Mouse (Mus musculus) C2C12 (cell line): ENCODE results near the gene Ikzf3. TPM values are rescaled to one million over a fixed set of nuclear protein-coding genes. Genes with fewer than 3 reads are reported as not detected.

Experiments used
- H3K27me3 ChIP-seq: one replicate; pipeline ENCODE4 v1.6.1; 2011; ENCODE audit not compliant: control insufficient read depth, insufficient read depth, insufficient read length
- H3K36me3 ChIP-seq: one replicate; pipeline ENCODE4 v1.6.1; 2011; ENCODE audit not compliant: control insufficient read depth, insufficient read depth
- H3K4me3 ChIP-seq: one replicate; pipeline ENCODE4 v1.5.1; 2011; ENCODE audit warnings: mild to moderate bottlenecking, control low read depth; ENCODE audit not compliant: poor library complexity, insufficient read depth, severe bottlenecking
- H3K79me2 ChIP-seq: one replicate; pipeline ENCODE4 v1.6.1; 2011; ENCODE audit not compliant: control insufficient read depth, insufficient read depth
- H3K79me3 ChIP-seq: one replicate; pipeline ENCODE4 v1.6.1; 2011; ENCODE audit warnings: low read depth, control low read depth
- H3ac ChIP-seq: one replicate; pipeline ENCODE3; 2011; ENCODE audit warnings: low read depth; ENCODE audit not compliant: control insufficient read depth, insufficient read length
- CEBPB ChIP-seq: IDR thresholded peaks from one replicate; pipeline ENCODE4 v1.6.1; 2011; ENCODE audit warnings: low read depth, mild to moderate bottlenecking, control low read depth, moderate library complexity
- CTCF ChIP-seq: IDR thresholded peaks from one replicate; pipeline ENCODE4 v1.5.1; 2011; ENCODE audit not compliant: control insufficient read depth, insufficient read depth, insufficient read length
- FOSL1 ChIP-seq: IDR thresholded peaks from one replicate; pipeline ENCODE4 v1.8.0; 2011; ENCODE audit warnings: mild to moderate bottlenecking, low read length; ENCODE audit not compliant: poor library complexity, insufficient read depth, severe bottlenecking
- MAX ChIP-seq: IDR thresholded peaks from one replicate; pipeline ENCODE4 v1.6.1; 2011; ENCODE audit warnings: mild to moderate bottlenecking, control low read depth
- MYOD1 ChIP-seq: IDR thresholded peaks from one replicate; pipeline ENCODE4 v1.6.1; 2011; ENCODE audit warnings: low read depth; ENCODE audit not compliant: control insufficient read depth, insufficient read length
- MYOG ChIP-seq: IDR thresholded peaks from one replicate; pipeline ENCODE4 v1.6.1; 2011; ENCODE audit not compliant: control insufficient read depth, insufficient read length; ENCODE audit errors: extremely low read depth
- USF1 ChIP-seq: IDR thresholded peaks from one replicate; pipeline ENCODE4 v1.6.1; 2011; ENCODE audit warnings: low read depth, mild to moderate bottlenecking, control low read depth, moderate library complexity
- polyA plus RNA-seq: library from polyadenylated mRNA; unstranded; fragments of >200 nt; fragmentation: generic; extraction: Trizol; gene quantifications from one replicate; pipeline ENCODE4 v1.2.1, GENCODE M21; 2012; ENCODE audit warnings: missing spikeins

Gene Ikzf3
- polyA plus RNA-seq, 1 experiment: not detected

DNA sequence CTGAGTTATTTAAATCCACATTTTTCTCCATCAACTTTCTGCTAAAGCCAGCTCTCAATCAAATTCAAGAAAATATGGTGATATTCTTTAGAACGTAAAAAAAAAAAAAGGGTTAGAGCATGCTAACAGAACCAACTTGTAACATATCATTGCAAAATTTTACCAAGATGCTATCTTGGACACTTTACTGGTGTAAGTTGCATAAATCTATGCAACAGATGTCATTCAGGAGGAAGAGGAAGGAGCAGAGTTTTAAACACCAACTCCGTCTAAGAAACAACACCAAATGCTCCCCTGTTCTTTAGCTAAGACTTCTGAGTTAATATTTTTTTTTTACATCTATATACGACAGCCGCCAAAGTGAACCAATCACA, 69.4 kb downstream of the Ikzf3 start:
- no peaks in the 10 kb centered on the region for H3K79me3 ChIP-seq
- peaks cover 50% of the 10 kb centered on the region for H3K27me3 ChIP-seq
- TF ChIP-seq FOSL1: no peak
- no peak for TF ChIP-seq MYOG
- TF ChIP-seq CEBPB: no peak
- no peak for TF ChIP-seq USF1
- TF ChIP-seq MAX: no peak
- no peak for TF ChIP-seq MYOD1
- no peak for TF ChIP-seq CTCF
- no peaks in the 10 kb centered on the region for H3K79me2 ChIP-seq
- no peak overlapping the region for H3K4me3 ChIP-seq
- H3ac ChIP-seq: no peak overlapping the region
- no peaks in the 10 kb centered on the region for H3K36me3 ChIP-seq

DNA sequence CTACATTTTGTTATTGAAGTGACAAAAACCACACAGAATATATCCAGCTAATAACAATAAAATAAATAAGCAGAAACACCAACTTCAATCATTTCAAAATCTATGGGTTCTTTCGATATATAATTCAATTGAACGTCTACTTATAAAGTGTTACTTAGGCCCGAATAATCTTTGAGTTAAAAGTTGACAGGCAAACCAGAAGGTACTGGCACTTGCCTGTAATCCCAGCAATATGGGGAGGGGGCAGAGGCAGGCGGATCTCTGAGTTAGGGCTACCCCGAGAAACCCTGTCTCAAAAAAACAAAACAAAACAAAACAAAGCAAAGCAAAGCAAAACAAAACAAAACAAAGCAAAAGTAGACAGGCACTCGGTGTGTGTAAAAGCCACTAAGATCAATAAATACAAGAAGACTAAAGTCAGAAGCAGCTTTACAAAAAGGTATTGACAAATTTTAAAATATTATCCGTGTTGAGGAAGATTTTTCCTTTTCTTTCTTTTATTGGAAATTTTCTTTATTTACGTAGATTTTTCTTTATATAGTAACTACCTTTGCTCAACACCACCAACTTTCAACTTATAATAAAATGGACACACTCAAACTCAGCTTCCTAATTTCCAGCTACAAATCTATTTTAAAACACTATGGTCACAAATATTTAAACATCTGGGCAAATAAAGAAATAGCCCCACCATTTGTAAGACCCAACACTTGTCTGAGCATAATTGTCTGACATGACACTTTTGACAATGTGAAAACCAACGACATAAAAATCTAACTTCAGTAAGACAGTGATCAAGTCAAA, 70.0 kb downstream of the Ikzf3 start:
- H3K4me3 ChIP-seq: no peak overlapping the region
- peaks cover 50% of the 10 kb centered on the region for H3K27me3 ChIP-seq
- H3K36me3 ChIP-seq: no peaks in the 10 kb centered on the region
- no peaks in the 10 kb centered on the region for H3K79me3 ChIP-seq
- no peak overlapping the region for H3ac ChIP-seq
- H3K79me2 ChIP-seq: no peaks in the 10 kb centered on the region
- TF ChIP-seq CEBPB (no peak), MYOG (no peak), MAX (no peak), CTCF (no peak), MYOD1 (no peak), FOSL1 (no peak), USF1 (no peak)

DNA sequence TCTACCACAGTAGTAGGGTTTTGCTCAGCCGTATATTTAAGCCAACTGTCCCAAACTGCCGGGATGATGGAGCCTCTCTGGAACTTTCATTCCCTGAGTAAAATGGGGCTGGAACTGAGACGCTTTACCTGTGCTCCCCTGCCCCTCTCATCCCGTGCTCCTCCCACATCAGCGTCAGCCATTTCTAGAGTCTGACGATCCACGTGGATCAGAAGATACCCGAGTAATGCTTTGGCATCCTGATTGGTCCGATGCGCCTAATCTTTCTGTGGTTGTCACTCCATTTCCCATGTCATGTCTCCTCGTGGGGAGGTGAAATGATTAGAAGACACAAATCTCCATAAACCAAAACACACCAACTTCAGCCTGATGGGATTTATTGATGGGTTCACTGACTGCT, 70.9 kb downstream of the Ikzf3 start:
- TF ChIP-seq FOSL1 (no peak), MYOG (no peak), CTCF (no peak), MAX (no peak), USF1 (no peak), CEBPB (no peak), MYOD1 (no peak)
- no peaks in the 10 kb centered on the region for H3K79me2 ChIP-seq
- H3K36me3 ChIP-seq: no peaks in the 10 kb centered on the region
- H3K27me3 ChIP-seq: peaks cover 50% of the 10 kb centered on the region
- no peak overlapping the region for H3K4me3 ChIP-seq
- H3ac ChIP-seq: no peak overlapping the region
- no peaks in the 10 kb centered on the region for H3K79me3 ChIP-seq

DNA sequence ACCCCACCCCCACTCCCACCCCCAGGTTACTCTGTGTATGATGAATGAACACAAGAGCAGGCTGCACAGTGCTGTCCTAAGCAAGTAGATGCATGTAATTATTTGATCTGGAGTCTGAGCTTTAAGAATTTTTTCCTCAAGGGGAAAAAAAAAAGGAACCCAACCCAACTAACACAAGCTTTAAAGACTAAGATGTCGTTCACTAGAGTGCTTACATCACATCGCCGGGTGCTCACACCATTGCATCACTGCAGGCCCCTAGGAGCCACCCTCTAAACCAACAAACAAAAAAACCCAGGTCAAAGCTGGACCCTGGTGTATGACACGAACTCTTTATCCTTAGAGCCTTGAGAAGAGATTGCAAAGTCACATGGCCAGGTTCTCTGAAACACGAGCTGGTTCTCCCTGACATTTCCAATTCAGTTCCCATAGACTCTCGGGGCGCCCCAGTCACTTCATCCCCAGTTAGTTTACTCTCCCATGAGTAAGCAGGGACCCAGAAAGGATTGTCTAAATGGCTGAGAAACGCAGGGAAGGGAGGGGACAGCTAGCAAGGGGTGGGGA, 71.8 kb downstream of the Ikzf3 start:
- no peaks in the 10 kb centered on the region for H3K36me3 ChIP-seq
- peaks cover 50% of the 10 kb centered on the region for H3K27me3 ChIP-seq
- TF ChIP-seq FOSL1: no peak
- no peak for TF ChIP-seq MAX
- TF ChIP-seq USF1: no peak
- TF ChIP-seq MYOD1: no peak
- TF ChIP-seq CEBPB: no peak
- TF ChIP-seq MYOG: no peak
- no peak for TF ChIP-seq CTCF
- H3K79me3 ChIP-seq: no peaks in the 10 kb centered on the region
- no peaks in the 10 kb centered on the region for H3K79me2 ChIP-seq
- H3K4me3 ChIP-seq: no peak overlapping the region
- H3ac ChIP-seq: no peak overlapping the region

DNA sequence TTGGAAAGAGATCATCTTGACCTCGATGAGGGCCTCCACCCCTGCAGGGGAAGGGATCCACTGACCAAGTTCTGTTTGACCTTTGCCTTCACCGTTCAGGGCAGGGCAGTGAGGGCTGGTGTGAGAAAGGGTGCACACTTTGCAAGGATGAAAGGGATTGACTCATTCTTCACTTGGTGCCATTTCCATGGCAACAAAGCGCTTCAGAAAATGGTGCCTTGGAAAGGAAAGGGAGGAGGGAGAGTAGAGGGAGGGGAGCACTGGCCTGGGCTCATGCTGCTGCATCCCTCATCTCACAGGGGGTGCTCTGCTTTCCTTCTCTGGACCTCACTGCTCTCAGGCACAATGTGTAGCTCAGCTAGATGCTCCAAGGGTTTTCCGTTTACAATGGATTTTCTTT, 73.1 kb downstream of the Ikzf3 start:
- Histone ChIP-seq H3K79me3 (no peaks in the 10 kb centered on the region), H3ac (no peak overlapping the region), H3K36me3 (no peaks in the 10 kb centered on the region), H3K27me3 (peaks cover 62% of the 10 kb centered on the region), H3K79me2 (no peaks in the 10 kb centered on the region), H3K4me3 (no peak overlapping the region)
- TF ChIP-seq MYOG (no peak), CEBPB (no peak), FOSL1 (no peak), CTCF (no peak), MAX (no peak), USF1 (no peak), MYOD1 (no peak)
